Mouse (Mus musculus) cortical plate, adult 2 months (tissue): ENCODE data around the gene Psip1.

Experiments
- CTCF ChIP-seq: fragments of 200-500 bp; IDR thresholded peaks from 2 replicates; pipeline ENCODE4 v1.5.1; 2011; ENCODE audit warnings: mild to moderate bottlenecking, control low read depth, low read length; ENCODE audit not compliant: insufficient read depth; ENCODE audit errors: extremely low read depth
- POLR2A ChIP-seq: fragments of 200-500 bp; IDR thresholded peaks from 2 replicates; pipeline ENCODE4 v1.6.1; 2011; ENCODE audit warnings: mild to moderate bottlenecking, low read length, control low read depth; ENCODE audit not compliant: insufficient read depth; ENCODE audit errors: extremely low read depth

DNA sequence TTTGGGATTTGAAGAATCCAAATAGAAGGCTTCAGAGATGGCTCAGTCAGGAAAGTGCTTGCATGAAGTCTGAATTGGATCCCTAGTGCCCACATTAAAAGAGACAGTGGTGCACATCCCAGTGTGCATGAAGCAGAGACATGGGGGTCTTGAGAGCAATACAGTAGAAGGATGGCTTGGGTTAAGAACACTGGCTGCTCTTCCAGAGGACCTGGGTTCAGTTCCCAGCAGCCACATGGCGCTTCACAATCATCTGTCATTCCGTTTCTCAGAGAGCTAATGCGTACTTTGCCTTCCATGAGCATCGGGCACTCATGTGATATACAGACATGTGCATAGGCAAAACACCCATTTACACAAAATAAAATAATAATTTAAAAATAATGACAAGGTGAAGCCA is 61.1 kb downstream of the Psip1 start:
- TF ChIP-seq CTCF (no peak), POLR2A (no peak)
